Mouse (Mus musculus): ENCODE measurements around the gene Pga5. TPM values are rescaled to one million over a fixed set of nuclear protein-coding genes. Genes with fewer than 3 reads are reported as not detected.

The Pga5 gene
- total RNA-seq, 2 experiments from 2014 or later, result not detected

DNA sequence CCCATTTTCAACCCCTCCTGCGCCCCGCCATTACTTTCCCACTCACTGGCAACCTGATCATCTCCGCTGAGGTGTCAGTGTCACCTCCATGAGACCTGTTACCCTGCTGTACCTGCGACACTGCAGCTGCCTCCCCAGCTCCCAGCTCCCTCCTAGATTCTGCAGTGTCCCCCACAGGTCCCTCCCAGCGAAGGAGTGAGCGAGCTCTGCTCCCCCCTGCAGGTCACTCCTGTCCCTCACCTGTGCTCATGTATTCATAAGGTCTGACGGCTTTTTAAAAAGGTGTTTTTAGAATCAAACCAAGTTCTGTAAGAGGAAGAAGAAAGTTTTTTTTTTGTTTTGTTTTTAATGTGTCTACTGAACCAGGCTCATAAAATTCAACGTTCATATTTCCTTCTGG is 24.3 kb upstream of the Pga5 start:
- no peak for DNase-seq

GRCm38 (mm10) chr19:10701013-10701726 is 23.3 kb upstream of the Pga5 start:
- peak; percentile 46 for DNase-seq

DNA sequence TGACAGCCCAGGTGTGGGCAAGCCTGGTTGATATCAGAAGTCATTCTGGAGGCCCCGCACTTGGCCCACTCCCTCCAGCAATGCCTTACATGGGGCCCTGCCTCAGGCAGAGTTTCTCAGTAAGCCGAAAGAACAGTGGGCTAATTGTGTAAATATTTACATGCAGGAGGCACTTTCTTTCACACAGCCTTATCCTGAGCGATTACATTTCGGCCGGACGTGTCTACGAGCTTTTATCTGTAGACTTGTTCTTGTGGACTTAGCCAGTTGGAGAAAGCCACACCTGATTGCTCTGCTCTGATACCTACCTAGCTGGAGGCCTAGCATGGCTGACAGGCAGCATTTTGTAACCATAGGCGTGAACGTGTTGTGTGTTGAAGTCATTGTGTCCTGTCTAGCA is 22.0 kb upstream of the Pga5 start:
- no peak for DNase-seq

DNA sequence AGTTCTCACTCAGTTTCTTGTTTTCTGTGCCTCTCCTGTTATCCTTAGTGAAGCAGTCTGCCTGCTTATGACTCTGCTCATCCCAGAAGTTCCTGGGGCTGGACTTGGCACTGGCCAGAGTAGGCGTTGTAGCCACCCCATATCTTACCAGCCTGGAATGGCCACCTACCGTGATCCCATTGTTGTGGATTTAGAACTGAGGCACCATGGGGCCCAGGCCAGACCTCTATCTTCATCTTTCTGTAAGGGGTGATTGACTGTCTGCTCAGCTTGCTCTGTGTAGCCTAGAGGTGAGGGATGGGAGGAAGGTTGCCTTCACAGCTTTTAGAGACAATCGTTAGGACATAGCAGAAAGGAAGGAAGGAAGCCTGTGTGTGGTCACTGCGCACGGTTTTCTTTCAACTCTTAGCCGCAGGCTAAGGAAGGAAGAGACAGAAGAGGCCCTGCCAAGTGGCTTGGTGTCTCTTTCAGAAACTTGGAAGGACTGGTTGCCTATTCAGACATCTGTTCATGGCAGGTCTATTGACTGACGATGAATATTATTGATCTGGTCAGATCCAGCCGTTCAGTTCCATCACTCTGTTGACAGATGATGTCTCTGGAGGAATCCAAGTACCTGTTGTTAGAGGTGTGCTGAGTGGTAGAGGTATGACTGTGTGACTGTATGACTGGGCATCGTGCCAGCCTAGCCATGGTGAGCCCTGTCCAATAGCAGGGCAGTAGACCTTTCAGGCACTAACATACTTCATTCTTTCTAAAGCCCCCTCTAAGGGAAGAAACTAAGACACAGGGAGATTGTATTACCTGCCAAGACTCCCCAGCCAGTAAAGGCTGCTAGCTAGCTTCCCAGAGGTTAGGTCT is 20.5 kb upstream of the Pga5 start:
- no peak for DNase-seq

DNA sequence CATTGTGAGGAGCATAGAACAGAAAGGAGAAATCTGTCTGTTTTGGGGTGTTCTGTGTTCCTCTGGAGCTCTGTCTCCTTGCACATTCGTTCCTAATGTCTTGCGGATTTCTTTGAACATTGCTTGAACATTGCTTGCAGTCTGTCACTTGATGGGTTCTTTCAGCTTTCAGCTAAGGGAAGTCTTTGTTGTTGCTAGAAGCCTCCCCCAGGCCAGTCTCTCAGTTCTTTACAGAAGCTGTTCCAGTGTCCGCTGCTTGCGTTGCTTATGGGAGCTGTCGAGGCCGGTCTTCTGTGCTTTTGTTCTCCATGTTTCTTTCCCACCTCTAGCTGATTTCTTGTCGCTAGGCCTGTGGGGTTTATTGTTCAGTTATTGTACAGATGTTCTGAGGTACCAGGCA is 17.9 kb upstream of the Pga5 start:
- no peak for DNase-seq

- no peak for DNase-seq
Observed at GRCm38 (mm10) chr19:10693926-10694682, 16.2 kb upstream of the Pga5 start.

GRCm38 (mm10) chr19:10692361-10692760 is 14.5 kb upstream of the Pga5 start:
- no peak for DNase-seq

DNA sequence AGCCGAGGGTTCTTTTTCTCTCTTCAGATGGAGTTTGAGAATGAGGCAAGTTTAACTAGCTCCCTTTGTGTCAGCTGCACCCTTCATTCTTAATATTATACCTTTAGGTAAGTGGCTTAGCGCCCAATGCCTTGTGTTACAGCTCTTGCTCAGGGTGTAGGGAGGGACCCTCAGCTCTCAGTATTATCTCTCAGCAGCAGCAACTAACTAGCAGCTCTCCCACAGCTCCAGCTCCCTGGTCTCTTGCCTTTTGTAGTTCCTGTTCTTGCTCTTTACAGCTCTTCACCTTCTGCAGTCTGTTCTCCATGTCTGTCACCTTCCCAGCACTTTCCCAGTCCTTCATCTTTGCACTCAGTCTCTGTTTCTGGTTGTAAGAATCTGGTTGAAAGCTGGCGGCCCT is 13.8 kb upstream of the Pga5 start:
- no peak for DNase-seq

DNA sequence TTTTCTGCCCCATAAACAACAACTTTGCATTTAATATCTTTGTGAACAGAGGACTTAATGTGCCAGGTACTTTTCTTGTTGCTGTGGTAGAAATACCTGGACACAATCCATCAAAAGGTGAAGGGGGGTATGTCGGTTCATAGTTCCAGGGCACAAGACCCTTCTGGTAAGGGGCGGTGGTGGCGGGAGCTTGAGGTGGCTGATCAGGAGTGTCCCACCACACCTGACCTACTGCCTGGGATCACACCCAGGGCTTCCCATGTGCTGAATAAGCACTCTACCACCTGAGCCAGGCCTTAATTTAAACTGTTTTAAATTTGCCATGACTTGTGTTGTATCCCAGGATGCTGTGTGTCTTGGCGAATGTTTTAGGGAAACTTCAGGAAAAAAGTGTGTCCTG is 13.2 kb upstream of the Pga5 start:
- no peak for DNase-seq

GRCm38 (mm10) chr19:10690336-10690735 is 12.5 kb upstream of the Pga5 start:
- DNase-seq, result peak; percentile 54

GRCm38 (mm10) chr19:10689470-10690166 is 11.7 kb upstream of the Pga5 start:
- no peak for DNase-seq

DNA sequence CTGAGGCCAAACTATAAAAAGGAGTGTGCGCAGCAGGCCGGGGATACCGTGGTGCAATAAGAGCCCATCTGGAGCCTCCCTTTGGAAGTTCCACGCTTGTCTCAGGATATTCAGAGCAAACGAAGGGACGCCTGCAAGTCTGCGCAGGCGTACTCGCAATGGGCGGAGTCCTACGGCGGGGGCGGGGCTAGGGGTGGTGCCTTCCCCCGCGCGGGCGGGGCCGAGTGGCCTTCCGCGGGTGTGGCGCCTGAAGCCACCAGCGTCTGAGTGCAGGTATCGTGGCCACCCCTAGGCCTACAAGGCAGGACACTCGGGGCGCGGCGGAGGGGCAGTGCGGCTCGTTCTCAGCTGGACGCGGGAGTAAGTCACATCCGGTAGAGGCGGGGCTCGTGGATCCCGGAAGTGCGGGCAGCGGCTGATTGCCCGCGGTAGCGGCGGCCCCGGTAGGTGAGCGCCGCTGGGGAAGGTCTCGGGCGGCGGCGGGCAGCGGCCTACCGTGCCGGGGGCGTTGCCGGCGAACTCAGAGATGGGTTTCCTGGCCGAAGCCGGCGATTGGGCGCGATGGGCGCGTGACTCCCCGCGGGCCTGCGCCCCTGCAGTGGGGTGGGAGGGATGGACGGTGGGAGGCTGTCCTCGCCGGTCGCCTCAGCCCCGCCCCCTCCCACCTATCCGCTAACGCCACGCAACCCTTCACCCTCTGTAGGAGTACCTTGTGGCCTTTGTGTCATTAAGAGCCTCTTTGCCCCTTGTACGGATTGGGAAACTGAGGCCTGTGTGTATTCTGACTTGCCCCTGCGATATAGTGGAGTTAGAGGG is 10.9 kb upstream of the Pga5 start, which contains the start of gene Vps37c:
Gene Vps37c, plus strand, starts transcription at position 199 of the 816 bp plus-strand sequence.
- DNase-seq, result peak; percentile 97

DNA sequence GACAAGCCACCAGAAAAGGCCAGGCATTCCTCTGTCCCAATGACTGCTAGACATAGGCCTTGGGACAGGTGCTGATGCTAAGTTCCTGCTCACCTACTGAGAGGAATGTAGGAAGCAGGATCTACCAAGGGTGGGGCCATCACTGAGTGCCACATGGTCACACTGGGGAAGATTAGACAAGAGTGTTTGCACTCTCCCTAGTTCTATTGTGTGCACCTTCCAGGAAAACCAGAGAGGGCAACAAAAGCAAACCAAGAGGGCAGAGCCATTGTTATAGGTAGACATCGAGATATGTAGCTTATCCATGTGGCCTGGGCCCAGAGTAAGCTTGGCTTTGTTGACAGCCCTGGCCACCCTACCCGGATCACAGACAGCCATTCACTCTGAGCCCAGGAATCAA is 7.9 kb upstream of the Pga5 start:
- DNase-seq, result no peak

DNA sequence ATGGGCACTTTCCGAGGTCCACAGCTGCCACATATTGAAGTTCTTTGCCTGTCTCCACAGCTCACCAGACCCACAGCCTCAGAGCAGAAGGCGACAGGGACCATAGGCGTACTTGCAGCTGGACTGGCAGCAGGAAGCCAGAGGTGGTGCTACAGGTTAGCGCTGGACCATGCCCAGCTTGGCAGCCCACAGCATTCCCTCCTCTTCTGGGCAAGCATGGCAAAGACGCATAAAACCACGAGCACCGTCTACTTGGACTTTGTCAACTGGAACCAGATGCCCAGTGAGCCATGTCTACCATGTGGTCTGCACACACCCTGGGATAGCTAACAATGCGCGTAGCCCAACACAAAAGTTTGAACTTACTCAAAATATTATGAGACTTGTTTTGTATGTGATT is 7.2 kb upstream of the Pga5 start:
- DNase-seq, result no peak

DNA sequence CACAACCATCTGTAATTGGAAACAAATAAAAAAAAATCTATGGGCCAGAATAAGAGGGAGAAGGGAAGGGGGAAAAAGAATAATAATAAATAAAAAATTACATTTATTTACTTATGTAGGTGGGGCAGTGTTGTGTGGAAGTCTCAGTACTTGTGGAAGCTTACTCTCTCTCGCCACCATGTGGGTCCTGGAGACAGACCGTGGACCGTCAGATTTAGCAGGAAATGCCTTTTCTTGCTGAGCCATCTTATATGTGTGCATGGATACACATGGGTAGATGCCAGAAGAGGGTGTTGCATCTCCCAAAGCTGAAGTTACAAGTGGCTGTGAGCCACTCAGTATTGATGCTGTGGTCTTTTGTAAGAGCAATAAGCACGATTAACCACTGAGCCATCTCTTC is 3.7 kb upstream of the Pga5 start:
- no peak for DNase-seq

GRCm38 (mm10) chr19:10678772-10679067 is 849 bp upstream of the Pga5 start:
- no peak for DNase-seq

- DNase-seq, result no peak
Observed at GRCm38 (mm10) chr19:10676656-10677055, 1.2 kb downstream of the Pga5 start.

DNA sequence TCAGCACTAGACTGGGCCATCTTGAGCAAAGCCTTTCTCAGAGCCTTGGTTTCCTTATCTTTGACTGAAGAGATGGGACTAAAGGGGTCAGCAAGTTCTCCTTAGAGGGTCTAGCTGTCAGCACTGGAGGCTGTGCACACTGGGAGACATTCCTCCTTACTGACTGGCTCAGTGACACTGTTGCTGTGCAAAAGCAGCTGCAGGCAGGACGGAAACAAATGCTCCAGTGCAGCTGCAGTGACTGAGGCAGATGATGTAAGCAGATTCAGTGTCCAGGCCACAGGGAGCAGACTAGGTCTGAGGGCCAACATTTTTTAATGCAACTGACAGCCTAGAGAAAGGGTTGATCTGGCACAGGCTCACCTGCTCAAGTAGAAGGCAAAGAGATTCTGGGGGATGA is 4.6 kb downstream of the Pga5 start:
- DNase-seq, result no peak

GRCm38 (mm10) chr19:10671854-10672417 is 5.9 kb downstream of the Pga5 start:
- DNase-seq, result no peak

DNA sequence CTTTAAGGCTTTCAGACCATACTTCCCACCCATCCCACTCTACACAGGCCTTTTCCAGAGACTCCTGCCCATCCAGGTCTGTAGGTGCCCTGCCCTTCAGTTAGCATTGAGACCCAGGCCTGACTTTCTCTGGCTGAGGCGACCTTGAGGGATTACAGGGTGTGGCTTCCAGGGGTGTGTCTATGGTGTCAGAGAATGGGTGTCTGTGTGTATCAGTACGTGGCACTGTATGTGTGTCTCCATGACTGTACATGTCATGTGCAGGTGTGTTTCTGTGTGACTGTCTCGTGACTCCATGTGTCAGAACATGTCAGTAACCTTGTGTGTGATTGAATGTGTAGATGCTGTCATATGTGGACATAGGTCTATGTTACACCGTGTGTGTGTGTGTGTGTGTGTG is 6.6 kb downstream of the Pga5 start:
- no peak for DNase-seq

DNA sequence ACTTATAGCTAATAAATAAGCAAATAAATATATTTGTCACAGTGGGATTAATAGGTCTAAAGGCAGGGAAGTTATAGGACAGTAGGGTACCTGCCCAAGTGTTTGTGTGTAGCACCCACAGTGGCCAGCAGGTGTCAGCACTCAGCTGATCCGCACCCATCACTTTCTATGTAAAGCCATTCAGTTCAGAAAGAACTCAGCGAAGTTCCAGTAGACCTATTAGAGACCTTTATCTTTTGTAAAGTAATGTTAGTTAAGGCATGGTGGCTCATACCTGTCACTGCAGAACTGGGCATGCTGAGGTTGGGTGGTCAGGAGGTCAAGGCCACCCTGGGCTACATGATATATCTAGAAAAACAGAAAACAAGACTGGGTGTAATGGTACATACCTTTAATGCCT is 12.4 kb downstream of the Pga5 start:
- peak; percentile 81 for DNase-seq

- DNase-seq, result no peak
Observed at GRCm38 (mm10) chr19:10665093-10665492, 12.8 kb downstream of the Pga5 start.

All from heart, postnatal 4 days (tissue).